Mouse (Mus musculus): Measurements from ENCODE around the gene Ank3. TPM values are rescaled to one million over a fixed set of nuclear protein-coding genes. Genes with fewer than 3 reads are reported as not detected.
A peak's percentile ranks its signal among the peaks of the same experiment; 100 is the strongest.

Gene Ank3
- total and polyA plus RNA-seq, 3 experiments, result 3.2 to 6.7 TPM; not detected in 1

GRCm38 (mm10) chr10:69950236-69950918 lies 551.8 kb downstream of the Ank3 start (continued):
- TF ChIP-seq NELFE (IDR thresholded peaks at IDR 0.05; ENCODE audit: low read depth, low read length), result no peak
- no peak for TF ChIP-seq CHD2 (IDR thresholded peaks at IDR 0.05; ENCODE audit: low read length)
- TF ChIP-seq GATA1 (IDR thresholded peaks at IDR 0.05; ENCODE audit: low read depth, low read length), result peak; percentile 60; the same call in 1 of the 2 replicates

GRCm38 (mm10) chr10:69950919-69951236 lies 552.3 kb downstream of the Ank3 start:
- no peaks in the 10 kb centered on the region for H3K9me3 ChIP-seq (replicated peaks; ENCODE audit: insufficient read depth, low read length)
- peak overlapping the region; percentile 85 for H3K9ac ChIP-seq (ENCODE audit: control insufficient read depth, low read depth, low read length, poor library complexity, severe bottlenecking)
- no peaks in the 10 kb centered on the region for H3K27me3 ChIP-seq (ENCODE audit: control insufficient read depth in 1 of 2, insufficient read depth in 2 of 2, low read length in 2 of 2)
- peak overlapping the region; percentile 55 to 64 for H3K4me3 ChIP-seq (ENCODE audit: control insufficient read depth in 1 of 2, insufficient read depth in 1 of 2, low read depth in 2 of 2, low read length in 2 of 2)
- peak; percentile 91 for DNase-seq (ENCODE audit: low read depth, low spot score)
- peaks cover 0 to 12% of the 10 kb centered on the region in 2 experiments; a peak in 3 of 4 replicates for H3K4me1 ChIP-seq (ENCODE audit: control insufficient read depth in 1 of 2, insufficient read depth in 2 of 2, low read length in 2 of 2)
- peaks cover 0 to 2% of the 10 kb centered on the region in 2 experiments; a peak in 2 of 4 replicates for H3K36me3 ChIP-seq (ENCODE audit: control insufficient read depth in 1 of 2, insufficient read depth in 2 of 2, low read length in 2 of 2)
- H3K27ac ChIP-seq (ENCODE audit: control insufficient read depth, low read depth, low read length), result peak overlapping the region; percentile 98
- H3K79me2 ChIP-seq (ENCODE audit: control insufficient read depth, insufficient read depth, low read length, poor library complexity), result no peaks in the 10 kb centered on the region; the same call in 1 of the 2 replicates
- TF ChIP-seq MAFK (IDR thresholded peaks at IDR 0.05; ENCODE audit: borderline replicate concordance, low read depth, low read length) (no peak), MAZ (IDR thresholded peaks at IDR 0.05; ENCODE audit: low read depth, low read length) (no peak), MYB (IDR thresholded peaks at IDR 0.05; ENCODE audit: low read depth, low read length) (peak; percentile 53), ZMIZ1 (IDR thresholded peaks at IDR 0.05; ENCODE audit: low read depth, low read length) (peak; percentile 3; the same call in 1 of the 2 replicates), UBTF (IDR thresholded peaks at IDR 0.05; ENCODE audit: borderline replicate concordance, insufficient read depth, low read depth, low read length) (no peak), ZKSCAN1 (IDR thresholded peaks at IDR 0.05; ENCODE audit: low read depth, low read length) (no peak), RAD21 (IDR thresholded peaks at IDR 0.05; ENCODE audit: low read depth, low read length) (no peak), TAL1 (IDR thresholded peaks at IDR 0.05; ENCODE audit: low read length) (no peak), MEF2A (IDR thresholded peaks at IDR 0.05; ENCODE audit: extremely low read depth, insufficient replicate concordance, low read depth, low read length, poor library complexity, severe bottlenecking) (no peak), POLR2AphosphoS2 (IDR thresholded peaks at IDR 0.05; ENCODE audit: low read length) (peak; percentile 46; the same call in 1 of the 2 replicates), ETS1 (IDR thresholded peaks at IDR 0.05; ENCODE audit: low read depth, low read length) (peak; percentile 74), MXI1 (IDR thresholded peaks at IDR 0.05; ENCODE audit: low read depth, low read length) (peak; percentile 77), ZC3H11A (IDR thresholded peaks at IDR 0.05; ENCODE audit: low read depth, low read length) (no peak), SMC3 (IDR thresholded peaks at IDR 0.05; ENCODE audit: low read depth, low read length) (no peak), NELFE (IDR thresholded peaks at IDR 0.05; ENCODE audit: low read depth, low read length) (peak; percentile 58), KAT2A (conservative IDR thresholded peaks at IDR 0.05; ENCODE audit: low read depth, low read length) (no peak), JUND (IDR thresholded peaks at IDR 0.05; ENCODE audit: low read depth, low read length) (no peak), USF1 (IDR thresholded peaks at IDR 0.05; ENCODE audit: low read depth, low read length) (peak; percentile 98), USF2 (IDR thresholded peaks at IDR 0.05; ENCODE audit: borderline replicate concordance in 1 of 2, insufficient read depth in 1 of 2, low read depth in 1 of 2, low read length in 2 of 2) (peak; percentile 79 to 89), CTCF (IDR thresholded peaks at IDR 0.05 in 2 of 3, conservative IDR thresholded peaks at IDR 0.05 in 1 of 3; ENCODE audit: control insufficient read depth in 1 of 3, insufficient read depth in 1 of 3, low read depth in 2 of 3, low read length in 3 of 3, poor library complexity in 1 of 3, severe bottlenecking in 1 of 3) (no peak), EP300 (IDR thresholded peaks at IDR 0.05; ENCODE audit: low read depth in 1 of 2, low read length in 2 of 2) (peak in 1 of 2 experiments; percentile 38; a peak in 2 of 4 replicates), ELF1 (IDR thresholded peaks at IDR 0.05; ENCODE audit: low read depth, low read length) (no peak), TBP (IDR thresholded peaks at IDR 0.05; ENCODE audit: low read depth, low read length) (peak; percentile 83), ZNF384 (IDR thresholded peaks at IDR 0.05; ENCODE audit: low read depth, low read length) (no peak), POLR2AphosphoS5 (IDR thresholded peaks at IDR 0.05; ENCODE audit: borderline replicate concordance, low read depth, low read length) (peak; percentile 39; the same call in 1 of the 2 replicates), TCF12 (IDR thresholded peaks at IDR 0.05; ENCODE audit: low read depth, low read length) (no peak), NRF1 (IDR thresholded peaks at IDR 0.05; ENCODE audit: insufficient read depth, low read depth, low read length, poor library complexity, severe bottlenecking) (no peak), SIN3A (IDR thresholded peaks at IDR 0.05; ENCODE audit: low read length) (no peak; the same call in 1 of the 2 replicates), MYC (IDR thresholded peaks at IDR 0.05; ENCODE audit: low read depth, low read length) (peak; percentile 87), GATA1 (IDR thresholded peaks at IDR 0.05; ENCODE audit: low read depth, low read length) (0 out of 2 replicates have a peak, but pooled peaks have one; percentile 38), HCFC1 (IDR thresholded peaks at IDR 0.05; ENCODE audit: low read depth, low read length) (peak; percentile 74; the same call in 1 of the 2 replicates), CHD2 (IDR thresholded peaks at IDR 0.05; ENCODE audit: low read length) (no peak), RCOR1 (IDR thresholded peaks at IDR 0.05; ENCODE audit: low read depth, low read length) (no peak)

Data from MEL (cell line).